Mouse (Mus musculus) forebrain, postnatal 0 days (tissue): ENCODE measurements at regions not wholly inside any gene's neighbourhood (a gene's known extent, or its start where the extent isn't known, plus 50 kb on each side); places are given as distances from the start of the nearest gene placed in this dataset.

Source experiments
- ATAC-seq: fragments of 200-750 bp; cut with Nextera tagmentation; 2 replicates; pipeline ENCODE4 v1.8.0; 2017; ENCODE audit warnings: mild to moderate bottlenecking, moderate library complexity
- DNase-seq: peaks from one replicate; pipeline ENCODE4 v3.0.0-alpha.2; 2015
- H3K27ac ChIP-seq: fragments of 300-500 bp; sonication (generic); 2 replicates; pipeline ENCODE4 v1.5.1; 2014; ENCODE audit warnings: low read depth, mild to moderate bottlenecking, antibody characterized with exemption, low read length, moderate library complexity, mixed read lengths
- H3K27me3 ChIP-seq: fragments of 300-500 bp; sonication (generic); 2 replicates; pipeline ENCODE4 v1.6.1; 2014; ENCODE audit warnings: mild to moderate bottlenecking, low read length, mixed read lengths; ENCODE audit not compliant: insufficient read depth
- H3K36me3 ChIP-seq: fragments of 300-500 bp; sonication (generic); 2 replicates; pipeline ENCODE4 v1.6.1; 2014; ENCODE audit warnings: mild to moderate bottlenecking, moderate library complexity; ENCODE audit not compliant: insufficient read depth
- H3K4me1 ChIP-seq: fragments of 300-500 bp; sonication (generic); 2 replicates; pipeline ENCODE4 v1.6.1; 2014; ENCODE audit warnings: antibody characterized with exemption; ENCODE audit not compliant: insufficient read depth
- H3K4me2 ChIP-seq: fragments of 300-500 bp; sonication (generic); 2 replicates; pipeline ENCODE4 v1.6.1; 2014; ENCODE audit warnings: low read depth, mild to moderate bottlenecking, moderate library complexity
- H3K4me3 ChIP-seq: fragments of 300-500 bp; sonication (generic); 2 replicates; pipeline ENCODE4 v1.5.1; 2014; ENCODE audit warnings: low read depth, low read length, mixed read lengths
- H3K9ac ChIP-seq: fragments of 300-500 bp; sonication (generic); 2 replicates; pipeline ENCODE4 v1.6.1; 2014; ENCODE audit warnings: mild to moderate bottlenecking
- H3K9me3 ChIP-seq: fragments of 300-500 bp; sonication (generic); 2 replicates; pipeline ENCODE4 v1.6.1; 2016; ENCODE audit warnings: low read length
- CTCF ChIP-seq: sonication (generic); IDR thresholded peaks from 2 replicates; pipeline ENCODE4 v1.5.1; 2016; ENCODE audit warnings: antibody characterized with exemption, control low read depth, low read depth
- WGBS: fragments of 180-500 bp; shearing (Covaris S2); extraction: QIAGEN DNeasy Blood & Tissue Kit; methylation state at CpG from one replicate; pipeline ENCODE4 v1.1.7; 2014; 5-methylcytosine and 5-hydroxymethylcytosine counted together

- Histone ChIP-seq H3K4me1 (no peaks in the 10 kb centered on the region), H3K9ac (no peak overlapping the region), H3K9me3 (no peaks in the 10 kb centered on the region), H3K4me3 (no peak overlapping the region), H3K27ac (no peak overlapping the region), H3K36me3 (no peaks in the 10 kb centered on the region), H3K27me3 (no peaks in the 10 kb centered on the region), H3K4me2 (no peak overlapping the region)
- no peak for TF ChIP-seq CTCF
- 66% methylated on average over 4 of the region's 4 CpGs for WGBS
- DNase-seq (no peak), ATAC-seq (no peak)
These were observed 358.7 kb downstream of the Dnajb9 start for GRCm38 (mm10) chr12:43851264-43852009.

- Histone ChIP-seq H3K9ac (no peak overlapping the region), H3K36me3 (no peaks in the 10 kb centered on the region), H3K27me3 (no peaks in the 10 kb centered on the region), H3K27ac (no peak overlapping the region), H3K4me3 (no peak overlapping the region), H3K9me3 (no peaks in the 10 kb centered on the region), H3K4me2 (no peak overlapping the region), H3K4me1 (no peaks in the 10 kb centered on the region)
- DNase-seq (no peak), ATAC-seq (peak; percentile 61; the same call in 1 of the 2 replicates)
- 18% methylated on average over 5 of the region's 5 CpGs for WGBS
- no peak for TF ChIP-seq CTCF
These were observed 366.1 kb downstream of the Dnajb9 start for GRCm38 (mm10) chr12:43843907-43844537.

- no peak for TF ChIP-seq CTCF
- H3K4me2 ChIP-seq = no peak overlapping the region
- DNase-seq (no peak), ATAC-seq (peak; percentile 34; the same call in 1 of the 2 replicates)
- 22% methylated on average over 1 of the region's 1 CpGs for WGBS
- H3K9ac ChIP-seq = no peak overlapping the region
- 0 out of 2 replicates have a peak overlapping the region, but pooled peaks have one; percentile 0 for H3K27ac ChIP-seq
- no peaks in the 10 kb centered on the region for H3K36me3 ChIP-seq
- no peaks in the 10 kb centered on the region for H3K27me3 ChIP-seq
- H3K4me1 ChIP-seq = 0 out of 2 replicates have a peak, but pooled peaks cover 4% of the 10 kb centered on the region
- H3K9me3 ChIP-seq = no peaks in the 10 kb centered on the region
- H3K4me3 ChIP-seq = no peak overlapping the region
These were observed 378.1 kb downstream of the Dnajb9 start for GRCm38 (mm10) chr12:43831976-43832375.

GRCm38 (mm10) chr12:43828641-43829040, 381.5 kb downstream of the Dnajb9 start:
- no peaks in the 10 kb centered on the region for H3K36me3 ChIP-seq
- H3K27me3 ChIP-seq = no peaks in the 10 kb centered on the region
- H3K9me3 ChIP-seq = no peaks in the 10 kb centered on the region
- TF ChIP-seq CTCF = no peak
- H3K4me3 ChIP-seq = no peak overlapping the region
- 0 out of 2 replicates have a peak, but pooled peaks cover 4% of the 10 kb centered on the region for H3K4me1 ChIP-seq
- no peak overlapping the region for H3K4me2 ChIP-seq
- no peak overlapping the region for H3K9ac ChIP-seq
- no peak for DNase-seq
- ATAC-seq = no peak
- H3K27ac ChIP-seq = no peak overlapping the region

- Histone ChIP-seq H3K9me3 (no peaks in the 10 kb centered on the region), H3K36me3 (no peaks in the 10 kb centered on the region), H3K27ac (no peak overlapping the region), H3K4me1 (0 out of 2 replicates have a peak, but pooled peaks cover 4% of the 10 kb centered on the region), H3K27me3 (no peaks in the 10 kb centered on the region), H3K9ac (no peak overlapping the region), H3K4me3 (no peak overlapping the region), H3K4me2 (no peak overlapping the region)
- DNase-seq (no peak), ATAC-seq (no peak)
- TF ChIP-seq CTCF = no peak
- 82% methylated on average over 6 of the region's 6 CpGs for WGBS
These were observed 382.2 kb downstream of the Dnajb9 start for GRCm38 (mm10) chr12:43827901-43828300.

- WGBS = 56% methylated on average over 3 of the region's 3 CpGs
- no peak overlapping the region for H3K4me2 ChIP-seq
These were observed 382.8 kb downstream of the Dnajb9 start for GRCm38 (mm10) chr12:43827296-43827695.

GRCm38 (mm10) chr12:43813559-43813958, 396.6 kb downstream of the Dnajb9 start:
- peak; percentile 70 for TF ChIP-seq CTCF
- WGBS = 9% methylated on average over 3 of the region's 3 CpGs

More at GRCm38 (mm10) chr12:43827296-43827695, 382.8 kb downstream of the Dnajb9 start:
- ATAC-seq (peak; percentile 16; the same call in 1 of the 2 replicates), DNase-seq (no peak)
- no peaks in the 10 kb centered on the region for H3K9me3 ChIP-seq
- H3K36me3 ChIP-seq = no peaks in the 10 kb centered on the region
- no peak overlapping the region for H3K9ac ChIP-seq
- H3K27me3 ChIP-seq = no peaks in the 10 kb centered on the region
- H3K4me3 ChIP-seq = no peak overlapping the region
- H3K4me1 ChIP-seq = 0 out of 2 replicates have a peak, but pooled peaks cover 4% of the 10 kb centered on the region
- no peak for TF ChIP-seq CTCF
- no peak overlapping the region for H3K27ac ChIP-seq

More at GRCm38 (mm10) chr12:43813559-43813958, 396.6 kb downstream of the Dnajb9 start:
- Histone ChIP-seq H3K36me3 (no peaks in the 10 kb centered on the region), H3K27ac (no peak overlapping the region), H3K9ac (no peak overlapping the region), H3K9me3 (no peaks in the 10 kb centered on the region), H3K27me3 (no peaks in the 10 kb centered on the region), H3K4me3 (no peak overlapping the region), H3K4me1 (no peaks in the 10 kb centered on the region), H3K4me2 (no peak overlapping the region)
- DNase-seq (peak; percentile 82), ATAC-seq (peak; percentile 53; the same call in 1 of the 2 replicates)
